Comparison of ENCODE assay signal across 11 mouse cellular contexts in genomic region chr7:134114311-134115188, GRCm38 (mm10).
DNase-seq lines count a peak whose midpoint lies in the region; ATAC-seq and TF ChIP-seq lines count a peak whose summit lies in the region.
"Had no signal": no experiment of that assay in that cellular context is flagged by ENCODE, and none has a peak within 500 bp of the region (broad histone marks: within the 10 kb centered on the region; RNA-seq: fewer than 3 reads in every experiment).

No protein-coding gene starts in this region.

- H3K9me3 ChIP-seq in kidney, embryonic 14.5 days (ENCODE audit: control insufficient read depth, low read length): no peaks in the 10 kb centered on the region
- H3K9me3 ChIP-seq in liver, embryonic 14.5 days (ENCODE audit: control insufficient read depth, low read length): no peaks in the 10 kb centered on the region
- H3K9me3 ChIP-seq: limb, embryonic 10.5 days had no signal

- 0 out of 2 replicates have a peak, but pooled peaks cover 2% of the 10 kb centered on the region for H3K4me1 ChIP-seq in kidney, embryonic 14.5 days (ENCODE audit: control insufficient read depth, insufficient read depth, low read length)
- H3K4me1 ChIP-seq in liver, embryonic 14.5 days (replicated peaks; ENCODE audit: control insufficient read depth in 2 of 2, insufficient read depth in 2 of 2, low read length in 1 of 2): 0 out of 4 replicates have a peak, but pooled peaks cover 0 to 2% of the 10 kb centered on the region in 2 experiments
- H3K4me1 ChIP-seq: limb, embryonic 10.5 days had no signal

- H3K9ac ChIP-seq in kidney, embryonic 14.5 days (ENCODE audit: low read depth, low read length): no peak overlapping the region
- no peak overlapping the region for H3K9ac ChIP-seq in liver, embryonic 14.5 days (replicated peaks)

- peak; percentile 6 to 18 for DNase-seq in kidney, postnatal 4 days
- DNase-seq in NIH3T3 (ENCODE audit: low read depth): peak; percentile 76
- peak; percentile 10 to 38 for DNase-seq in heart, adult 9 months (ENCODE audit: low spot score in 2 of 2)
- DNase-seq in liver, embryonic 14.5 days (ENCODE audit: low read depth in 3 of 3, low spot score in 3 of 3): no peak
- DNase-seq in spleen, postnatal 14 days (ENCODE audit: low spot score in 2 of 2): no peak
- DNase-seq in cerebellum, postnatal 4 days (ENCODE audit: low spot score in 2 of 2): no peak
- no peak for DNase-seq in ovary, postnatal 10 days (ENCODE audit: low spot score)
- DNase-seq: cerebellum, adult 9-11 months had no signal

- no peak for TF ChIP-seq CTCF in liver, embryonic 14.5 days (IDR thresholded peaks at IDR 0.05; ENCODE audit: low read depth)

- no peak for TF ChIP-seq EP300 in liver, embryonic 14.5 days (IDR thresholded peaks at IDR 0.05; ENCODE audit: low read depth)

- no peaks in the 10 kb centered on the region for H3K36me3 ChIP-seq in kidney, embryonic 14.5 days (ENCODE audit: control insufficient read depth, insufficient read depth, low read length)
- no peaks in the 10 kb centered on the region for H3K36me3 ChIP-seq in liver, embryonic 14.5 days (replicated peaks; ENCODE audit: control insufficient read depth, insufficient read depth, low read depth)
- H3K36me3 ChIP-seq: G1E; limb, embryonic 10.5 days had no signal

- ATAC-seq in kidney, embryonic 14.5 days (ENCODE audit: low FRiP score, low TSS enrichment): no peak
- peak; percentile 15; the same call in 1 of the 2 replicates for ATAC-seq in liver, embryonic 14.5 days (ENCODE audit: insufficient read depth)

- H3K27me3 ChIP-seq in kidney, embryonic 14.5 days (ENCODE audit: control insufficient read depth, insufficient read depth, low read length): no peaks in the 10 kb centered on the region
- no peaks in the 10 kb centered on the region for H3K27me3 ChIP-seq in liver, embryonic 14.5 days (ENCODE audit: control insufficient read depth, insufficient read depth, low read length)

- H3K27ac ChIP-seq in kidney, embryonic 14.5 days (ENCODE audit: low read depth, low read length): no peak overlapping the region
- H3K27ac ChIP-seq in liver, embryonic 14.5 days: no peak overlapping the region
- H3K27ac ChIP-seq: limb, embryonic 10.5 days had no signal

- 66% methylated on average over 9 of the region's 9 CpGs for WGBS in kidney, embryonic 14.5 days
- WGBS in liver, embryonic 14.5 days (ENCODE audit: insufficient replicate concordance): 54% methylated on average over 9 of the region's 9 CpGs

- H3K4me3 ChIP-seq in kidney, embryonic 14.5 days (ENCODE audit: low read length): no peak overlapping the region
- no peak overlapping the region for H3K4me3 ChIP-seq in liver, embryonic 14.5 days (ENCODE audit: insufficient read depth in 1 of 2, low read depth in 2 of 2, low read length in 2 of 2)
- H3K4me3 ChIP-seq: limb, embryonic 10.5 days had no signal

- no peak overlapping the region for H3K4me2 ChIP-seq in kidney, embryonic 14.5 days (replicated peaks; ENCODE audit: low read depth, low read length)
- H3K4me2 ChIP-seq in liver, embryonic 14.5 days (ENCODE audit: low read depth): no peak overlapping the region

Comparison
In these comparisons a context has a peak if more than half of its experiments do, and no peak if none do; other contexts are left out.
1. DNase-seq: peak in kidney, postnatal 4 days (2 of 2), NIH3T3 (single experiment) and heart, adult 9 months (2 of 2); none in liver, embryonic 14.5 days (0 of 3), spleen, postnatal 14 days (0 of 2), cerebellum, postnatal 4 days (0 of 2) and ovary, postnatal 10 days (single experiment).